Comparison of ENCODE assay signal across 8 mouse cellular contexts in genomic region chr3:96474909-96475655, GRCm38 (mm10). TPM values are rescaled to one million over a fixed set of nuclear protein-coding genes. Genes with fewer than 3 reads are reported as not detected.
DNase-seq lines count a peak whose midpoint lies in the region; ATAC-seq and TF ChIP-seq lines count a peak whose summit lies in the region.

No protein-coding gene starts in this region.

- H3K9me3 ChIP-seq in hindbrain, postnatal 0 days (ENCODE audit: low read length), result no peaks in the 10 kb centered on the region
- no peaks in the 10 kb centered on the region for H3K9me3 ChIP-seq in midbrain, postnatal 0 days (ENCODE audit: low read length)

- peaks cover 6% of the 10 kb centered on the region for H3K27me3 ChIP-seq in heart, adult 2 months (ENCODE audit: control insufficient read depth, insufficient read depth, low read length)
- H3K27me3 ChIP-seq in hindbrain, postnatal 0 days (ENCODE audit: insufficient read depth, low read length), result peaks cover 53% of the 10 kb centered on the region
- peaks cover 38% of the 10 kb centered on the region for H3K27me3 ChIP-seq in midbrain, postnatal 0 days (ENCODE audit: insufficient read depth, low read length)

- intact Hi-C loops in heart, adult 2 months (cut with DNase I), result no loop called here
- intact Hi-C loops in heart, postnatal 36 days (cut with DNase I), result no loop called here

- no peak for ATAC-seq in hindbrain, postnatal 0 days
- no peak for ATAC-seq in midbrain, postnatal 0 days (ENCODE audit: low FRiP score)
- ATAC-seq in inflammation-experienced regulatory T-cells, adult 6 months, result no peak

- H3K4me3 ChIP-seq in heart, adult 2 months, result peak overlapping the region; percentile 27; the same call in 1 of the 2 replicates
- H3K4me3 ChIP-seq in hindbrain, postnatal 0 days (ENCODE audit: low read length), result peak overlapping the region; percentile 28
- peak overlapping the region; percentile 37 for H3K4me3 ChIP-seq in midbrain, postnatal 0 days (ENCODE audit: low read depth, low read length)
- H3K4me3 ChIP-seq in lung, adult 2 months (replicated peaks; ENCODE audit: extremely low read depth, low read depth, low read length), result no peak overlapping the region

- H3K4me2 ChIP-seq in hindbrain, postnatal 0 days (ENCODE audit: low read depth, low read length), result peak overlapping the region; percentile 53
- peak overlapping the region; percentile 68 for H3K4me2 ChIP-seq in midbrain, postnatal 0 days (ENCODE audit: low read depth, low read length, poor library complexity, severe bottlenecking)

- no peak overlapping the region for H3K27ac ChIP-seq in heart, adult 2 months
- H3K27ac ChIP-seq in hindbrain, postnatal 0 days, result no peak overlapping the region
- no peak overlapping the region for H3K27ac ChIP-seq in midbrain, postnatal 0 days (ENCODE audit: low read depth, low read length)

- no peak for TF ChIP-seq EP300 in heart, adult 2 months (IDR thresholded peaks at IDR 0.05; ENCODE audit: insufficient read depth, low read depth, low read length)

- no peaks in the 10 kb centered on the region for H3K79me2 ChIP-seq in heart, adult 2 months (replicated peaks; ENCODE audit: control insufficient read depth, insufficient read depth, low read length)

- DNase-seq in heart, adult 2 months, result no peak
- DNase-seq in heart, postnatal 36 days, result no peak
- peak; percentile 49 for DNase-seq in embryo, embryonic 11 days
- no peak for DNase-seq in hindbrain, postnatal 0 days (ENCODE audit: low spot score)
- DNase-seq in midbrain, postnatal 0 days (ENCODE audit: low spot score), result no peak
- DNase-seq in urinary bladder, adult 18-20 months (ENCODE audit: low spot score in 2 of 2), result no peak
- DNase-seq in lung, adult 2 months, result no peak

- peak overlapping the region; percentile 49 for H3K9ac ChIP-seq in heart, adult 2 months (ENCODE audit: low read depth, low read length)
- no peak overlapping the region for H3K9ac ChIP-seq in hindbrain, postnatal 0 days (replicated peaks; ENCODE audit: low read length)
- 0 out of 2 replicates have a peak overlapping the region, but pooled peaks have one; percentile 29 for H3K9ac ChIP-seq in midbrain, postnatal 0 days (replicated peaks; ENCODE audit: low read length, poor library complexity, severe bottlenecking)

- WGBS in heart, adult 2 months, result 6% methylated on average over 44 of the region's 44 CpGs
- 2% methylated on average over 44 of the region's 44 CpGs for WGBS in hindbrain, postnatal 0 days
- WGBS in midbrain, postnatal 0 days, result 2% methylated on average over 44 of the region's 44 CpGs
- 5% methylated on average over 44 of the region's 44 CpGs for WGBS in lung, adult 2 months

- no peaks in the 10 kb centered on the region for H3K36me3 ChIP-seq in heart, adult 2 months (ENCODE audit: control insufficient read depth, insufficient read depth, low read length)
- no peaks in the 10 kb centered on the region for H3K36me3 ChIP-seq in hindbrain, postnatal 0 days (ENCODE audit: insufficient read depth, low read length)
- H3K36me3 ChIP-seq in midbrain, postnatal 0 days (ENCODE audit: insufficient read depth, low read length), result no peaks in the 10 kb centered on the region

- TF ChIP-seq CTCF in heart, adult 2 months (IDR thresholded peaks at IDR 0.05), result no peak
- no peak for TF ChIP-seq CTCF in hindbrain, postnatal 0 days (IDR thresholded peaks at IDR 0.05; ENCODE audit: low read depth)
- TF ChIP-seq CTCF in midbrain, postnatal 0 days (IDR thresholded peaks at IDR 0.05), result no peak
- no peak for TF ChIP-seq CTCF in lung, adult 2 months (IDR thresholded peaks at IDR 0.05; ENCODE audit: insufficient read depth, low read length)

- no peak for TF ChIP-seq POLR2A in heart, adult 2 months (IDR thresholded peaks at IDR 0.05; ENCODE audit: insufficient read depth, low read depth, low read length)
- no peak for TF ChIP-seq POLR2A in lung, adult 2 months (IDR thresholded peaks at IDR 0.05; ENCODE audit: borderline replicate concordance, extremely low read depth, low read depth, low read length)

- no peaks in the 10 kb centered on the region; the same call in 1 of the 2 replicates for H3K4me1 ChIP-seq in heart, adult 2 months (ENCODE audit: control insufficient read depth, insufficient read depth, low read length)
- no peaks in the 10 kb centered on the region for H3K4me1 ChIP-seq in hindbrain, postnatal 0 days (ENCODE audit: insufficient read depth, low read length)
- H3K4me1 ChIP-seq in midbrain, postnatal 0 days (ENCODE audit: insufficient read depth, low read length), result peaks cover 3% of the 10 kb centered on the region; the same call in 1 of the 2 replicates
- no peaks in the 10 kb centered on the region for H3K4me1 ChIP-seq in lung, adult 2 months (ENCODE audit: control insufficient read depth, insufficient read depth, low read length)

RNA-seq across cellular contexts. Expression of gene BC107364, which starts 23.0 kb away (rescaled TPM):
- not detected for total RNA-seq in heart, adult 2 months (2021)
- polyA plus RNA-seq in heart, adult 2 months (2012; rRNA removed), result 0.15 TPM in 1 of 2 replicates, not detected in the other
- total RNA-seq in heart, postnatal 36 days (2021), result not detected
- total RNA-seq in hindbrain, postnatal 0 days (2014; rRNA removed), result not detected in 2 replicates
- polyA plus RNA-seq in hindbrain, postnatal 0 days (2015; fragmentation: Nextera tagmentation; extraction: Ambion mirVana), result not detected in 2 replicates
- total RNA-seq in midbrain, postnatal 0 days (2014; rRNA removed), result not detected in 2 replicates
- not detected in 2 replicates for polyA plus RNA-seq in midbrain, postnatal 0 days (2015; fragmentation: Nextera tagmentation; extraction: Ambion mirVana)
- polyA plus RNA-seq in lung, adult 2 months (2012; rRNA removed), result not detected in 2 replicates
- polyA plus RNA-seq in inflammation-experienced regulatory T-cells, adult 6 months (2017; shearing (Covaris generic)), result not detected

RNA-seq across cellular contexts. Expression of gene Hfe2, which starts 49.9 kb away (rescaled TPM):
- 100 to 1,000 TPM; 289 to 295 TPM for total RNA-seq in heart, adult 2 months (2021)
- 199 and 261 TPM in 2 replicates for polyA plus RNA-seq in heart, adult 2 months (2012; rRNA removed)
- 100 to 1,000 TPM; 261 to 293 TPM for total RNA-seq in heart, postnatal 36 days (2021)
- 0.78 and 1.9 TPM in 2 replicates for total RNA-seq in hindbrain, postnatal 0 days (2014; rRNA removed)
- polyA plus RNA-seq in hindbrain, postnatal 0 days (2015; fragmentation: Nextera tagmentation; extraction: Ambion mirVana), result 2.1 and 2.5 TPM in 2 replicates
- total RNA-seq in midbrain, postnatal 0 days (2014; rRNA removed), result 2.0 and 2.1 TPM in 2 replicates
- 2.0 and 2.7 TPM in 2 replicates for polyA plus RNA-seq in midbrain, postnatal 0 days (2015; fragmentation: Nextera tagmentation; extraction: Ambion mirVana)
- polyA plus RNA-seq in lung, adult 2 months (2012; rRNA removed), result 4.6 and 13.8 TPM in 2 replicates
- not detected for polyA plus RNA-seq in inflammation-experienced regulatory T-cells, adult 6 months (2017; shearing (Covaris generic))

Comparison
In these comparisons a context has a peak if more than half of its experiments do, and no peak if none do; other contexts are left out.
1. RNA of gene Hfe2, which starts 49.9 kb away (polyA plus RNA-seq): 199 to 261 TPM in heart, adult 2 months; 4.6 to 13.8 TPM in lung, adult 2 months, 2.1 to 2.5 TPM in hindbrain, postnatal 0 days, 2.0 to 2.7 TPM in midbrain, postnatal 0 days and not detected in inflammation-experienced regulatory T-cells, adult 6 months; every median in the first group is over 10 times any median in the second.